Mouse (Mus musculus) ZHBTc4 (cell line): ENCODE data around the gene Zcchc10.
A peak's percentile ranks its signal among the peaks of the same experiment; 100 is the strongest.
"Not testable (repeated sequence)": the region's sequence is repeated elsewhere in the genome, so short reads cannot be mapped to it uniquely, and the experiment has no call there.

Experiments used
- DNase-seq: peaks from one replicate; pipeline ENCODE4 v3.0.0-alpha.2; 2011; ENCODE audit warnings: low read depth, low spot score

The Zcchc10 gene

GRCm38 (mm10) chr11:53316996-53317395 is 7.5 kb upstream of the Zcchc10 start:
- peak; percentile 63 for DNase-seq

GRCm38 (mm10) chr11:53318041-53318440 is 6.4 kb upstream of the Zcchc10 start:
- peak; percentile 82 for DNase-seq

GRCm38 (mm10) chr11:53318568-53318967 is 5.9 kb upstream of the Zcchc10 start:
- DNase-seq = not testable (repeated sequence)

DNA sequence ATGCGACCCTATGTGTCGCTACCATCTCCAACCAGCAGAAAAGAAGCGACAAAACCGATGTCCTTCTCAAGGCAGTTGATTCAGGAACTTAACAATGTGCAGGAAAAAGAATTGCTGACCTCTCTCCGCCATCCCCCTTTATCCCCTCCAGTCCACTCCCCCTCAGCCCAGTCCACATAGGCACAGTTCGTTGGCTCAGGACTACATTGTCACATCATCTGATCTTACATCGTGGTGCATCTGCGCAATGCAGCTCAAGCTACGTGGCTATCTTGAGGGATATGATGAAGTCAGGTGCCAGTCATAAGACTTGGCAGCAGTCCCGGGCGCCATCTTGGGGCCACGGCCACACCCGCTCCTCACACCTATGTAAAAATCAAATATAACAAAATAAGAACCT is 4.6 kb upstream of the Zcchc10 start:
- not testable (repeated sequence) for DNase-seq

GRCm38 (mm10) chr11:53330325-53330724 is 5.8 kb downstream of the Zcchc10 start:
- DNase-seq = no peak

DNA sequence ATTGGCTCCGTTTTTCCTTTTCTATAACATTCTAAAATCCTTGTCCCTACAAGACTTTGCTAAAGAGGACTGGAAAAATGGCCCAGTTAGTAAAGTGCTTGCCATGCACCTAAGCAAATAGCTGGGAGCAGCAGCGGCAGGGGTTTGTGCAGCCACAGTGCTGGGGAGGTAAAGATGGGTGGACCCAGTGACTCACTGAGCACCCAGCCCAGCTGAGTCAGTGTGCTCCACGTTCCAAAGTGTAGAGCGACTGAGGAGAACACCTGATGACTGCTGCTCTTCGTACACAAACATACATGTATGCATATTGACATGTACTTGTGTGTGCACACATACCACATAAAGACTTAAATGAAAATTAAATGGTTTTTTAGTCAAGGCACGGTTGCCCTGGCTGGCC is 6.6 kb downstream of the Zcchc10 start:
- DNase-seq = no peak

- no peak for DNase-seq
These were observed 7.7 kb downstream of the Zcchc10 start for GRCm38 (mm10) chr11:53332076-53332680.

- DNase-seq = peak; percentile 87
These were observed 11.2 kb downstream of the Zcchc10 start for GRCm38 (mm10) chr11:53335505-53336181.

- DNase-seq = no peak
These were observed 11.7 kb downstream of the Zcchc10 start for GRCm38 (mm10) chr11:53336182-53336571.

DNA sequence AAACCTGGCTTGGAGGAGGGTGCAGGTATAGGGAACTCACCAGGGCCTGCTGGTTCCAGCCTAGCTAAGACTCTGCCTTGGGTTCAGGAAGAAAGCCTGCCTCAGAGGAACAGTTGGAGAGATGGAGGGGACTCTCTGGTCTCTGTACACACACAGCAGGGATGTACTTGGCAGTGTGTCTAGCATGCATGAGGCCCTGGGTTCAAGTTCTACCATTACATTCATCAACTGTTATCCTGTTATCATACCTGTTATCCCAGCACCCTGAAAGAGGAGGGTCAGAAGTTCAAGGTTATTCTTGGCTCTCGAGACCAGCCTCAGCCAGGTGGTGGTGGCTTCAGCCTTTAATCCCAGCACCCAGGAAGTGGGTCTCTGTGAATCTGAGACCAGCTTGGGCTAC is 12.4 kb downstream of the Zcchc10 start:
- no peak for DNase-seq

DNA sequence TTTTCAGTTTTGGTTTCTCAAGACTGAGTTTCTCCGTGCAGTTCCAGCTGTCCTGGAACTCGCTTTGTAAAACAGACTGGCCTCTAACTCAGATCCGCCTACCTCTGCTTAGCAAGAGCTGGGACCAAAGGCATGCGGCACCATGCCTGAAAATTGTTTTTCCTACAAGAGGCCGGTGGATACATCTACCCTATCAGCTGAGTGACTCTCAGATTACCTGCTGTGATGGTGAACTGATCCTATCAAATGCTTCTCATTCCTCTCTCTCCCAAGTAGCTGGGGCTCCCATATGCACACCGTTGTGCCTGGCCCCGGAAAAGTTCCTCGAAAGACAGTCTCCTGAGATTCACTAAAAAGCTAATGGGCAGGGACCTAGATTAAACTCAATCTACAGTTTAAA is 13.2 kb downstream of the Zcchc10 start:
- DNase-seq = peak; percentile 51

DNA sequence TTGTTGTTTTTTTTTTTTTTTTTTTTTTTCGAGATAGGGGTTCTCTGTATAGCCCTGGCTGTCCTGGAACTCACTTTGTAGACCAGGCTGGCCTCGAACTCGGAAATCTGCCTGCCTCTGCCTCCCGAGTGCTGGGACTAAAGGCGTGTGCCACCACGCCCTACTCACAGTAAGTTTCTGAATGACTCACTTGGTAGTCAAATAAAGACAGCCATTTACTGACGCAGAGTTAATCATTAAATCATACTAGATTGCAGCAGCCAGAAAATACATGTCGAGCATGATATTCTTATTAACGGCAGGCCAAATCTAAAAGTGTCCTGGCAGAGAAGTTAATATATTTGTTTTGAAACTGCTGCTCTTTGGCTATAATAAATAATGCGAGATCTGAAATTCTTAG is 16.5 kb downstream of the Zcchc10 start:
- not testable (repeated sequence) for DNase-seq

DNA sequence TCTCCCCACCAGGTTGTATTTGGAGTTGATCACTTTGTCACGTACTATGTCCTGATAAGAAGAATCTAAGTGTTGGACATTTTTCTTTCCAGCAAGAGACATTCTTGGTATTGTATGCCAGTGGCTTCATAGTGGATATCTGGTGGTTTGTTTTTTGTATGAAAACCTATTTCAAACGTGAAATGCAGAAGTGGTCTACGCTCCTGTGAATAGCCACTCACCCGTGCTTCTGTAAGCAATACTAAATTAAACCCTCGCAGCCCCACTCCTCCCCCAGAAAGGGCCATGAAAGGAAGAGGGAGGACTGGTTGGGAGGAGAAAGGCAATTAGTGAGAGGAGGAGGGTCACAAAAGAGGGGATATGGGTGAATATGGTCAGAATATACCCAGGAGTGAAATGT is 18.2 kb downstream of the Zcchc10 start:
- no peak for DNase-seq

GRCm38 (mm10) chr11:53345328-53345727 is 20.8 kb downstream of the Zcchc10 start:
- no peak for DNase-seq

DNA sequence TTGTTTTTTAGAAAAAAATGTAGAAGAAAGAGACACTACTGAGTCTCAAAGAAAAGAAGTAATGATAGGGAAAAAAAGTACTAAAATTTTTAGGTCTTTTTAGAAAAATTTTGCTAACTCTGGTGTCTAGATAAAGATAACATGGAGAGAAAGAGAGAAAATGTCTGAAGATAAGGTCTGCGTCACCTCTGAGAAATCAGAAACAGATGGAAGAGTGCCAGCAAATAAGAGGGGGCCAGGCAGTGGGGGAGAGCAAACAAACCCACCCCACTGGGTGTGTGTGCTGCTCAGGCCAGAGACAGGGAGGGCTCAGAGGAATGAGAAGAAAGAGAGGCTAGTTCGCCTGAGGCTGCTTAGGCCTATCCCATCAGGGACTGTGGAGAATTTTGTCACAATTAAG is 21.3 kb downstream of the Zcchc10 start:
- no peak for DNase-seq

GRCm38 (mm10) chr11:53350291-53351223 is 26.1 kb downstream of the Zcchc10 start, which contains the start of gene Aff4:
Aff4 (plus strand) TSS chr11:53350833.
- peak; percentile 94 for DNase-seq

GRCm38 (mm10) chr11:53351224-53351942 is 26.9 kb downstream of the Zcchc10 start:
- peak; percentile 67 for DNase-seq

GRCm38 (mm10) chr11:53351943-53352590 is 27.6 kb downstream of the Zcchc10 start:
- DNase-seq = no peak

DNA sequence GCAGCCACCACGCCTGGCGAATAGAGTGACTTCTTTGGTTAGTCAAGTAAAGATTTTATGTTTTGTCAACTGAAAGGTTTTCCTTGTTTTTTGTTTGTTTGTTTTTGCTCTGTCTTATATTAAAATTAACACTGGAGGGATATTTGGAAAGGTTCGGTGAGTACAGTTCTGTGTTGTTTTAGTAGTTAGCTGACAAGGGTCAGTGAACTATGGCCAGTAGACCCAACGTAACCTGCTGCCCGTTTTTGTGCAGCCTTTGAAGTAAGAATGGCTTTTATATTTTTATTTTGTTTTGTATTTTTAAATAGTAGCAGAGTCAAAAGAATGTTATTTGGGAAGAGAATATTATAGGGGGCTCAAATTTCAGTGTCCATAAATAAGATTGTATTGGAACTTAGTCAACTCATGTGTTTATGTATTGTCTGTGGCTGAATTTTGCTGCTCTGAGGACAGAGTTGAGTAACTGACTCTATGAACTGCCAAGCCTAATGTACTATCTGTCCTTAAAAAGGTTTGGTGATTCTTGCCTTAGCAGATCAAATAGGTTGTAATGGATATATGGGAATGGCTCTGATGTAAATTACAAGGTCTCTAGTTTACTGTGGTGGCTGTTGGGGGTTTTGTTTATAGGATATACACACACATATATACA is 34.2 kb downstream of the Zcchc10 start:
- no peak for DNase-seq

DNA sequence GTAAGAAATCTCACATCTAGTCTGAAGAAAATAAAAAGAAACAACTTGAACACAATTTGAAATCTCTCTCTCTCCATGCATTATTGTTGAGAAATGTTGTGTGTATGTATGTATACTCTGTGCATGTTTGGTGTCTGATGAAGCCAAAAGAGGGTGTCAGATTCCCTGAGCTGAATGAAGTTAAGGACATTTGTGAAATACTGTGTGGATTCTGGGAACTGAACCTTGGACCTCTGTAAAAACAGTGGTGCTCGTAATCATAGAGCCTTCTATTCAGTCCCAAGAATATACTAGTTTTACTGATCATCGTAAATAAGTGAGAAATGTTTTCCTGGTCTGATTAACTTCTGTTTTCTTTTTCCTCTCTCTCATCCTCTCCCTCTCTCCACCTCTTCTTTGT is 42.6 kb downstream of the Zcchc10 start:
- no peak for DNase-seq

GRCm38 (mm10) chr11:53378918-53379317 is 54.4 kb downstream of the Zcchc10 start:
- DNase-seq = no peak
